Mouse (Mus musculus) E14TG2a.4 (cell line): ENCODE data around the gene Stx1b.

ENCODE experiments used
- CTCF ChIP-seq: conservative IDR thresholded peaks from 2 replicates; pipeline ENCODE4 v1.5.1; 2014; ENCODE audit warnings: low read length
- NANOG ChIP-seq: IDR thresholded peaks from 2 replicates; pipeline ENCODE4 v1.6.1; 2014; ENCODE audit warnings: borderline replicate concordance, low read length, mixed read lengths

DNA sequence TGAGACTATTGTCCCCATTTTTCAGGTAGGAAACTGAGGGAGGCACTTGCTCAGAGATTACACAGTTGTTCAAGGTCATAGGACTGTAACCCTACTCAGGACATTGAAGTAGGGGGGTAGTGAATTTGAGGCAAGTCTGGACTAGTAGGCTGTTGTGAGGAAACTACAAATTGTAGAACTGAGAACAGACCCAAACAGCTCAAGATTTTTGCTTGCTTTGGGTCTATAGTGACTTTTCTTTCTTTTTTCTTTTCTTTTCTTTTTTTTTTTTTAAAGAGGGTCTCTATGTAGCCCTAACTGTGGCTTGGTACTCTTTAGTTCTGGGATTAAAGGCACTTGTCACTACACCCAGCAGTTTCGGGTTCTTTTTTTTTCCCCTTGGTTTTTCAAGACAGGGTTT is 51.8 kb downstream of the Stx1b start:
- no peak for TF ChIP-seq CTCF
- TF ChIP-seq NANOG: no peak
